Mouse (Mus musculus): ENCODE data around the gene Hoxd3.

Gene Hoxd3

GRCm38 (mm10) chr2:74738623-74739475 is 27.1 kb downstream of the Hoxd3 start:
- in situ Hi-C loops (cut with MboI, MseI), result loop anchor here (5.0 kb wide), 1 partner anchor 93 kb away; no protein-coding TSS in a partner anchor

GRCm38 (mm10) chr2:74739476-74739800 is 27.7 kb downstream of the Hoxd3 start:
- in situ Hi-C loops (cut with MboI, MseI), result loop anchor here (5.0 kb wide), 1 partner anchor 93 kb away; no protein-coding TSS in a partner anchor

DNA sequence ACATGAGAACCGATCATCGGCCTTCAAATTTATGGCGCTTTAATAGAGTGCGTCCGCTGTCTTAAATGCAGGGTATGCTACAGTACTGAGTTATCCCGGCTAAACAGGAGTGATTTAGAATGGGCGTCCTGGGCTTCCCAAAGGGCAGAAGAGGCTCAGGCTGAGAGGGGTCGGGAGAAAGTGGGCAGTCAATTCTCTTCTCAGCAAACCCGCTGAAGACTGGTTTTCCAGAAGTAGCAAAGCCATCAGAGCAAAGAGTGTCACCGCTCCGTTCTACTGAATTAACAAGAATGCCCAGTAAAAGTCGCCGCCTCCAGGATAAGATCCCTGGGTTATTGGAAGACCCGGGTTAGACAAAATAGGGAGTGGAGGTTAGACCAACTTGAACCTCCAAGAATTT is 28.1 kb downstream of the Hoxd3 start:
- in situ Hi-C loops (cut with MboI, MseI), result loop anchor here (5.0 kb wide), 1 partner anchor 92 kb away; no protein-coding TSS in a partner anchor

DNA sequence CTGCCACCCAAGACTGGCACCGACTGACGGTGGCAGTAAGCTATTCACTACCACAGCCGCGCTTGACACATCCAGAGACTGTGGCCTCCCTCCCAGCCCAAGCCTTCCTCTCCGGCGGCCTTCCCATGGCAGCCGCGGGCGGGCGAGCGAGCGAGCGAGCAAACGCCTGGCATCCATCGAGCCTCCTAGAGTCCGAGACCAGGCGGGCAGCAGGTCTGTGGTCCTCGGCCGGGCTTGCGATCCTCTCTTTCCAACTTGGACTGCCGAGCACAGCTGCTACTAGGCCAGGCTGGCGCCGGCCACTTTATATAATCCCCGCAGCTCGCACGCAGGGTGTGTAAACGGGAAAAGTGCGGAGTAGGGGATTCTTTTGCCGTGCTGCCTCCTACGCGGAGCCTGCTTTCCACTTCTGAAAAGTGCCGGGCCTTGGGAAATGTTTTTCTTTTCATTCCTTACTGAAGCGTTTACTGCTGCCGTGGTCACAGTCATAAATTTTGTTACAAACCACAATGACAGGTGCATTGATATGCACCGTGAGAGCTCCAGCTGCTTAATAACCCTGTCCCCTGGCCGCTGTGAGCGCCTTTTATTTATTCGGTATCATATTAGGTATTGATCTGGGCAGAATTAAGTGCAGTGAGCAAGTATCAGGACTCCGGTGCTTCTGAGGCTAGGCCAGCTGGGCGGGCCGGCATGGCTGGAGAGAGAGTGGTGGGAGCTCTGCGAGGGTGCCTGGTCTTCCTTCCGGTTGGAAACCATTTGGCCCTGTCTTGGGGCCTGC is 28.8 kb downstream of the Hoxd3 start:
- in situ Hi-C loops (cut with MboI, MseI), result no loop called here

- in situ Hi-C loops (cut with MboI, MseI), result no loop called here
Measured at GRCm38 (mm10) chr2:74741252-74741978, 29.7 kb downstream of the Hoxd3 start.

DNA sequence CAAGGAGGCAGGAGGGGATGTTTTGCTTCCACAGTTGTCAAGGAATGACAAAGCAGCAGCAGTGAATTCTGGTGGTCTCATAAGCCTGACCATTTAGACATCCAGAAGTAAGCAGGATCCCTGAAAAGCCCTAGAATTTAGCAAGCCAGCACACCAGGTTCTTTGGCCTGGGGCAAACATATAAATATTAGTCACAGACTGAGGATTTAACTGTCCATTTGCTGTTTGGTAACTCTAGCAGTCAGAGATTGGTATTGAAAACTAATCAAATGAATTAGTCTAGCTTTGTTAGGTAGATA is 30.2 kb downstream of the Hoxd3 start:
- in situ Hi-C loops (cut with MboI, MseI), result no loop called here

GRCm38 (mm10) chr2:74745540-74746297 is 34.0 kb downstream of the Hoxd3 start:
- in situ Hi-C loops (cut with MboI, MseI), result no loop called here

- in situ Hi-C loops (cut with MboI, MseI), result no loop called here
Measured at GRCm38 (mm10) chr2:74746298-74746921, 34.7 kb downstream of the Hoxd3 start.

DNA sequence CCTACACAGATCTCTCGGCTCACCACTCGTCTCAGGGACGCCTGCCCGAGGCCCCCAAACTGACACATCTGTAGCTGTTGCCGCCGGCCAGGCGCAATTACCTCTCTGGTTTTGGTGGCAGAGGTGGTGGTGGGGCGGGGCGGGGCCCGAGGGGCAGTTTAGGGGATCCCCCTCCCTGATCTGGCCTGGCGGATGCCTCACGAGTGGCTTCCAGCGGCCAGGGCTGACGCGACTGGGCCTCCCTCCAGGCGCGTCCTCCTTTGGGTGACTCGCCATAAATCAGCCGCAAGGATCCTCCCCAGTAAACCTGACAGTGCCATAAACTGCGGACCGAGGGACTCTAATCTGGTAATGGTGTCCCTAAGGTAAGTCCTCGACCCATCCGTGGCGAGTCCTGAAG is 35.3 kb downstream of the Hoxd3 start:
- in situ Hi-C loops (cut with MboI, MseI), result no loop called here

DNA sequence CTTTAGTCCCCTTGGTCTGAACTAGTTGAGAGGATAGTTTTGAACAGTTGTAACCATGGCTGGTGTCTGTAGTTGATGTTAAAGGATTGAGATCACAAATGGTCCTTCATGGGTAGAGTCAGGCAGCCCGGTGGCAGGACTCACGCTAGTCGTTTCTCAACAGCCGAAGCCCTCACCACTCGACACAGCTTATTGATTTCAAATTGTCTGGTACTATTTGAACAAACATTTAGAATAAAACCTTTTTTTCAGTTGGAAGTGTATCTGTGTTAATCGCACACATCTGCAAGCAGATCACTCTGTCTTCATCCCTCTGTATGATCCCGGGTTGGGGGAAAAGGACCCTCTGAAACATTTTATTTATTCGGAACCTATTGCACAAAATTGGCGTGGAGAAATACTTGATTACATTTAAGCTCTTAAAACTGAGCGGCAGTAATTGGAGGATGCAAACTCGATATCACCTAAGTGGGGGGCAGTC is 36.0 kb downstream of the Hoxd3 start:
- in situ Hi-C loops (cut with MboI, MseI), result no loop called here

GRCm38 (mm10) chr2:74748436-74748995 is 36.8 kb downstream of the Hoxd3 start:
- in situ Hi-C loops (cut with MboI, MseI), result no loop called here

DNA sequence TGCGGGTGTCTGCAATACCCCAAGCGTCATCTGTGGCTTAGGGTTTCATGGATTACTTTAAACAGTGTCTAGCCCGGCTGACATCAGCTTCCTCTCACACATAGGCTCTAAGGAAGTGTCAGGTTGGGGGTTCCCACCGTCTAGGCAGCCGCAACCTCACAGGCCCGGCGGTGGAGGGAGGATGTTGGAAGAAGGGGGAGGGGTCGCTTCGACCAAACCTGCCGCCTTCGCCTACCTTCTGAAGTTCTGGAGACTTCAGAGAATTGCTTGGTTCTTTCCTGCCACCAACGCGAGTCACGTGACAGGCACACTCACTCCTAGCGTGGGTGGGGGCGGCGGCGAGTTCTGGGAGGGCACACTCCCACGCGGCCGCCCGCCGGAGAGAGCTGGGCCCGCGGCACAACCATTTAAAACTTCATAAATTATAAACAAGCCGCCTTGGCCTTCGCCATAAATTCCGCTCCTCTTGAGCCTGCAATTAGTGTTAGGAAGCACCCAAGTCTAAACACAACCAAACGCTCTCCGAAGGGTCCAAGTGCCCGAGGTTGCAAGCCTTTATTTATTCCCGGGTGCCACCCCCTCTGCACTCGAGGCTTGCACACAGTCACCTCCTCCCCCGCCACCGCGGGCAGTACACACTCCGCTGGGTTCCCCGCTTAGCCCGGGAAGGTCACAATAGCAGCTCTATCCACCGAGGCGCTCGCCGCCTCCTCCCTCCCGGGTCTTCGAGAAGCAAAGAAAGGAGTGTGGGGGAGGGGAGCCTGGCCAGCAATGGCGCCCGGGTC is 37.8 kb downstream of the Hoxd3 start:
- in situ Hi-C loops (cut with MboI, MseI), result no loop called here

GRCm38 (mm10) chr2:74750731-74751250 is 39.1 kb downstream of the Hoxd3 start:
- in situ Hi-C loops (cut with MboI, MseI), result no loop called here

DNA sequence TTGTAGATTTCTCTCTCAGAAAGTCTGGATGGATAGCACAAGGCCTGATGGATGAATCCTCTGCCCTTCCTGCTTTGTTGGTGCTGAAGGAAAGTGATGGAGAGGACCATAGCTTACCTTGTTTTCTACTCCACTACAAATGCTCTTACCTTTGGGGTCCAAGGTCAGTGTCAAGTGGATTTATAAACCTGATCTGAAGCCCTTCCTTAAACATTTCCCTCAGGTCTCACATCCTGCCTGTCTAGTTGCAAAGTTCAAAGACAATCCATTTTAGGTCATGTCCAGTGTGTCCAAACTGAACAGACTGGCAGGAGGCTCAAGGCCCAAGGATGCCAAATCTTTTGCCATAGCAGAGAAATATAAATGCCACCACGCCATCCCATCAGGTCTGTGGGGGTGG is 40.1 kb downstream of the Hoxd3 start:
- in situ Hi-C loops (cut with MboI, MseI), result no loop called here

GRCm38 (mm10) chr2:74752431-74753174 is 40.9 kb downstream of the Hoxd3 start:
- in situ Hi-C loops (cut with MboI, MseI), result no loop called here

DNA sequence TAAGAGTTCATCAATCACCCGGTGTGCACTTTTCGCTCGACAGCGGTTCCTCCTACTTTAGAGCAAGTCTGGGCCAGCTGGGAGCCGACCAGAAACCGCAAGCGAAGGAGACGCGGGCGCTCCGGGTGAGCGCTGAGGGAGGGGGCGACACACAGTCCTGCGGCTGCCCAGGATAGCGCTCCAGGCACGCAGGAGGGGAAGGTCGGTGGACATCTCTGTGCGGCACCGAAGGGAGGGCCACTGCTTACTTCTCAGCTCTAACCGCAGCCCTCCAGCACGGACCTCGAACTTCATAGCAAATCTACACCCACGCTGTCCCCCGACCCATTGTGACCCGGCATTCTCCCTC is 41.4 kb downstream of the Hoxd3 start:
- in situ Hi-C loops (cut with MboI, MseI), result no loop called here

DNA sequence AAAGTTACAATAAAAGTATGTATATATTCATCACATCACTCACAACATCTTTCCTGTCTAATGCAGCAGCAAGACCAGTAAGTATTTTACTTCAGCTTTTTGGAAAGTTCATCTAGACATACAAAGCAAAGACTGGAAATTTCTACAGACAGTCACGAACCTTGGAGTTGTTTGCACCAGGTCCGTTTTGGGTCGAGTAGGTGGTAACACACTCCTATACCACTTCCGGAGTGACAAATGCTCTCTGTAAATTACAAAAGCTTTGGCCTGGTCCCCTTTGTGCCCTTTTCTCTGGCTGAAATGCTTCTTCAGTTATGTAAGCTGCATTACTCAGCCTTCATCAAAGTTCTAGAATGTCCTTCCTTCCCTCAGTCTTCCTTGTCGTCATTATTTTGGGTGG is 42.0 kb downstream of the Hoxd3 start:
- in situ Hi-C loops (cut with MboI, MseI), result no loop called here

GRCm38 (mm10) chr2:74760146-74760545 is 48.4 kb downstream of the Hoxd3 start:
- in situ Hi-C loops (cut with MboI, MseI), result no loop called here

- in situ Hi-C loops (cut with MboI, MseI), result no loop called here
Measured at GRCm38 (mm10) chr2:74761941-74762340, 50.2 kb downstream of the Hoxd3 start.

Measured in regulatory T cell (primary cell).